Mouse (Mus musculus) forebrain, embryonic 15.5 days (tissue): ENCODE measurements around the gene Foxb1. TPM values are rescaled to one million over a fixed set of nuclear protein-coding genes. Genes with fewer than 3 reads are reported as not detected.

Source experiments
- ATAC-seq: fragments of 200-750 bp; cut with Nextera tagmentation; replicated peaks from 2 replicates; pipeline ENCODE4 v1.8.0; 2017; ENCODE audit warnings: mild to moderate bottlenecking, moderate TSS enrichment, moderate library complexity
- H3K27ac ChIP-seq: fragments of 300-500 bp; sonication (generic); replicated peaks from 2 replicates; pipeline ENCODE4 v1.5.1; 2015; ENCODE audit warnings: mild to moderate bottlenecking, inconsistent platforms
- H3K27me3 ChIP-seq: fragments of 300-500 bp; sonication (generic); 2 replicates; pipeline ENCODE4 v1.6.1; 2015; ENCODE audit warnings: inconsistent platforms
- H3K36me3 ChIP-seq: fragments of 300-500 bp; sonication (generic); 2 replicates; pipeline ENCODE4 v1.6.1; 2015; ENCODE audit warnings: mild to moderate bottlenecking, inconsistent platforms
- H3K4me1 ChIP-seq: fragments of 300-500 bp; sonication (generic); 2 replicates; pipeline ENCODE4 v1.6.1; 2015; ENCODE audit warnings: inconsistent platforms
- H3K4me2 ChIP-seq: fragments of 300-500 bp; sonication (generic); replicated peaks from 2 replicates; pipeline ENCODE4 v1.6.1; 2015; ENCODE audit warnings: mild to moderate bottlenecking, inconsistent platforms
- H3K4me3 ChIP-seq: fragments of 300-500 bp; sonication (generic); 2 replicates; pipeline ENCODE4 v1.5.1; 2015; ENCODE audit warnings: mild to moderate bottlenecking, inconsistent platforms
- H3K9ac ChIP-seq: fragments of 300-500 bp; sonication (generic); replicated peaks from 2 replicates; pipeline ENCODE4 v1.6.1; 2015; ENCODE audit warnings: mild to moderate bottlenecking, inconsistent platforms
- H3K9me3 ChIP-seq: fragments of 300-500 bp; sonication (generic); 2 replicates; pipeline ENCODE4 v1.6.1; 2016; ENCODE audit warnings: inconsistent platforms
- WGBS: fragments of 180-500 bp; shearing (Covaris S2); methylation state at CpG from one replicate; pipeline ENCODE4 v1.1.7; 2015; ENCODE audit warnings: mixed read lengths; 5-methylcytosine and 5-hydroxymethylcytosine counted together
- polyA plus RNA-seq: library from polyadenylated mRNA; unstranded; fragments of >200 nt; fragmentation: Nextera tagmentation; extraction: Ambion mirVana; gene quantifications from 2 replicates; pipeline ENCODE4 v1.2.1, GENCODE M21; 2015

Gene Foxb1
- polyA plus RNA-seq = 0.98 and 1.0 TPM in 2 replicates

DNA sequence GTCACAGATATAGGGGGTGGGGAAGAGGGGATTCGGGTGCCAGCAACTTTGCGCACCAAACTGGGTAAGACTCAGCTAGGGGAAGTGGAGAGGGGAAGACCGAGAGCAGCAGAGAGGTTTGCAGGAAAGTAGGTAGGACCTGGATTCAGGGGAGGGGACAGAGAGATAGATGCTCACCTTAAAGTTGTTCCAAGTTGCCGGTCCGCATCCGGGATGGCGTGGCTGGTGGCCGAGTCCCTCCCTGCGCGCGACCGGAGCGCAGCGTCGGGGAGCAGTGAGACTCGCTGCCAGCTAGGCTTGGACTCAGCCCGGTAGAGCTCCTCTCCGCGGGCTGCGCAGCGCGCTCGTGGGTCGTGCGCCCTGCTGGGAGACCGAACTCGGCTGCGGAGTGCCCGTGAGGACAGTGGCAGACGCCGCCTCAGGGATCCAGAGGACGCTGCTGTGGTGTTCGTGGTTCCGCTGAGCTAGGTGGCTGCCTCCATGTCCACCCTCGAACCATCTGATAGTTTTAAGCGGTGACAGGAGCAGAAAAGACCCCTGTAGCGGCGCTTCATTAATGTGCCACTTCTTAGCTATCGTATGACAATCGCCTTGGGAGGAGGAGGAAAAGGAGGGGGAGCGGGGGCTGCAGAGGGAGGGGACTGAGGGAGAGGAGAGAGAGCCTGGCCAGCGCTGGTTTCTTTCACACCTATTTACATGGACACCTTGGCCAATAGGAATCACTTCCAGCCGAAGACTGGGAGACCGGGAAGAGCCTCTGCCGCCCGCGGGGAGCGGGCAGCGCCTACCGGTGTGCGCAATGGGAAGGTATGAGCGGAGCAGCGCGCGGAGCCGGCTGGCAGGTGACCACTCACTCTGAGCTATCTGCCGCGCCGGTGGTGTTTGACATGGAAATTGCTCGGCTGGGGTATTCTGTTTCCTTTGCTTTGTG is at the start of gene Foxb1:
Foxb1 (minus strand) TSS at position 570 of the 931 bp plus-strand sequence.
- no peak within 1 kb of the TSS for H3K9ac ChIP-seq
- peaks cover 95% of the 10 kb centered on the region for H3K27me3 ChIP-seq
- no peaks in the 10 kb centered on the region for H3K9me3 ChIP-seq
- H3K4me3 ChIP-seq = peak within 1 kb of the TSS; percentile 14
- peak within 1 kb of the TSS; percentile 16; the same call in 1 of the 2 replicates for H3K4me2 ChIP-seq
- H3K36me3 ChIP-seq = no peaks in the 10 kb centered on the region
- ATAC-seq = no peak
- peaks cover 21% of the 10 kb centered on the region for H3K4me1 ChIP-seq
- WGBS = under 1% methylated on average over 60 of the region's 60 CpGs
- H3K27ac ChIP-seq = no peak within 1 kb of the TSS

DNA sequence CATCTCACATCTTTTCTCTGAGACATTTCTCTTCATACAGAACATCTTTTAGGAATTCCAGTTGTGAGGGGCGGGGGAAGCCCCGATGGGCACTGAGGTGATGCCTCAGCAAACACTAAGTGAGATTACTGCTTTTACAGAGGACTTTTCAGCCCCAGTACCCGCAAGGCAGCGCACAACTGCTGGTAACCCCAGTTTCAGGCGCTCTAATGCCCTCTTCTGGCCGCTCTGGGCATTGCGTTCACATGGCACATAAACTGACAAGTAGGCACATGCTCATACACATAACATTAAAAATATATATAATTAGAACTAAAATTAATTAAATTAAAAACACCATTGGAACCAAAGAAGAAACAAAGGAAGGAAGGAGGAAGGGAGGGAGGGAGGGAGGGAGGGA is 29.8 kb upstream of the Foxb1 start:
- H3K4me2 ChIP-seq = no peak overlapping the region
- 53% methylated on average over 7 of the region's 7 CpGs for WGBS

DNA sequence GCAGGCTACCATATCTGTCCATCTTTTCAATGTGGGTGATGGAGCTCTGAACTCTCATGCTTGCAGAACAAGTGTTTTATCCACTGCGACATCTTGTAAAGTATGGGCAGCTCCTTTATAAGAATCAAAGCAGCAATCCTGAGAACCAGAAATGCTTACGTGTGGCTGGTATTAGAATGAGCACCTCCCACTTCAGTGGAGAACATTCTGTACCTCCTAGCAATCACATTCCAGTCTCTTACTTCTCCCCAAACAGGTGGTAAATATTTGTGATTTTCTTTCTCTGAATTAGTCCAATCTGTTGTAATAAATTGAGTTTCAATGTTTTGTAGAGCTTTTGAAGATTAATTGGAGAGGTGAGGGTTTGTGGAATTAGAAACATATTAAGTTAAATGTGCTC is 19.3 kb upstream of the Foxb1 start:
- WGBS = 78% methylated on average over 2 of the region's 2 CpGs
- H3K9ac ChIP-seq = no peak overlapping the region
- ATAC-seq = no peak
- H3K4me3 ChIP-seq = no peak overlapping the region
- H3K9me3 ChIP-seq = no peaks in the 10 kb centered on the region
- H3K4me1 ChIP-seq = no peaks in the 10 kb centered on the region
- no peaks in the 10 kb centered on the region for H3K36me3 ChIP-seq
- H3K27me3 ChIP-seq = peaks cover 52% of the 10 kb centered on the region
- H3K27ac ChIP-seq = no peak overlapping the region
- no peak overlapping the region for H3K4me2 ChIP-seq

More for the DNA sequence above, 29.8 kb upstream of the Foxb1 start:
- no peaks in the 10 kb centered on the region for H3K36me3 ChIP-seq
- no peak overlapping the region for H3K9ac ChIP-seq
- no peaks in the 10 kb centered on the region for H3K27me3 ChIP-seq
- H3K4me3 ChIP-seq = no peak overlapping the region
- no peak overlapping the region for H3K27ac ChIP-seq
- ATAC-seq = no peak
- H3K9me3 ChIP-seq = no peaks in the 10 kb centered on the region
- H3K4me1 ChIP-seq = no peaks in the 10 kb centered on the region

DNA sequence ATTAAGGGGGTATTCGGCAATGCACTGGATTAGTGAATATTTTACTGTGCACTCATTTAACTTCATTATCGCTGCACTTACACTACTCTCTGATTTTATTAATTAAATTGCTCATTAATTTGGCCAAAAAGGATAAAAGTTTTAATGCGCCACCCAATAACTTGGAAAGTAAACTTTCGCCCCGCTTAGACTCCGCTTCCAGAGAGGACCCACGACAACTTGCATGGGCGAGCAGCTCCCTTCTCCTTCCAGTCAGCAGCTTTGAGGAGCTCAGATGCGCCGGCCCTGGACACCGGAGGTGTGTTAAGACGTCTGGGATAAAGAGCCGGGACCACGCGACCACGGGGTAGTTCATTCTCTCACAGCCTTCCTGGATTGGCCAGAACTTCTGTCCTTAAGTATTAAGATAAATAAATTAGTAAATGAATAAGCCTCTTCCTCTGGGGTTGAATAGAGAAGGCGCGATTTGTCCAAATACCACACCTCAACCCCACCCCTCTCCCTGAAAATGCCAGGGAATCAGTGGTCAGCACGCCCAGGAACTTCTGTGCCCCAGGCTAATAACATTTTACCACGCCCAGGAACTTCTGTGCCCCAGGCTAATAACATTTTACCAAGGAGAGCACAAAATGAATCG is 9.3 kb upstream of the Foxb1 start:
- Histone ChIP-seq H3K27me3 (peaks cover 96% of the 10 kb centered on the region), H3K9ac (no peak overlapping the region), H3K9me3 (no peaks in the 10 kb centered on the region), H3K36me3 (no peaks in the 10 kb centered on the region), H3K4me3 (no peak overlapping the region), H3K4me2 (no peak overlapping the region), H3K4me1 (peaks cover 15% of the 10 kb centered on the region), H3K27ac (no peak overlapping the region)
- 2% methylated on average over 21 of the region's 21 CpGs for WGBS
- ATAC-seq = peak; percentile 41; the same call in 1 of the 2 replicates

DNA sequence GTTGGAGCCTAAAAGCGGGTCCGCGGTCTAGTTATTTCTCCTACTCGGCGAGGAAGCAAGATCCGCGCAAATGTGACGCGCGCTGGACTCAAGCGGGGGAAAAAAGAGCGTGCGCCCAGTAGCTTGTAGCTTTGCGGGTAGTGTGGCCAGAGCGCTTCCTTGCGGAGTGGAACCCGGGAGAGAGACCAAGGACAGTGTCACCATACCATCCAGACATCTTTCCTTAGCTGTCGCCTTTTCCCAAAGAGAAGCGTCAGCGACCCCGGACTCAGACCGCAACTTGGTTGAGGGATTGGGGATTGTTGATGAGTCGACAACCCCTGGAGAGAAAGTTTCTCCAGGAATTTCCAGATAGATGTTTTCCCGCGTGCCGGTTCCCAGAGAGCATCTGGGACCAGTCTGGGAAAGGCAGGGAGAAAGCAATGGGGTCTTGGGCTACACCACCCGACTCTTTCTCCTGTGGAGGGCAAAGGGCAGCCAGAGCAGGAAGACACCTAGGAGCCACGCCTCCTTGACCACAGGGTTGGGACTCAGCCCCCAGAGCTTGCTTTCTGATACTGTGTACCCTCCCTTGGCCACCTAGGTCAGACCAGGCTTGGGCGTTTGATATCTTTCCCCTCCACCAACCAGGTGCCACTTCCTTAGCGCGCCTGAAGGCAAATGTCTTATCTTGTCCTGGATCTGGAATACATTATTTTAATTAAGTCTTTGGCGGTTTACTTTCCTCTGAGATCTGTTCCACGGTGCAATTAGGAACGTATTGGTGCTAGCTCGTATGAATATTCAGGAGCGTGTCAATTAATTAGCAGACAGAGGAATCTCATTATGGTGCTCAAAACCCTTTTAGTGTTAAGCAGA is 8.6 kb upstream of the Foxb1 start:
- under 1% methylated on average over 36 of the region's 36 CpGs for WGBS
- Histone ChIP-seq H3K4me3 (no peak overlapping the region), H3K4me1 (peaks cover 18% of the 10 kb centered on the region), H3K4me2 (no peak overlapping the region), H3K36me3 (no peaks in the 10 kb centered on the region), H3K27ac (no peak overlapping the region), H3K27me3 (peaks cover 97% of the 10 kb centered on the region), H3K9ac (no peak overlapping the region), H3K9me3 (no peaks in the 10 kb centered on the region)
- peak; percentile 69 for ATAC-seq

DNA sequence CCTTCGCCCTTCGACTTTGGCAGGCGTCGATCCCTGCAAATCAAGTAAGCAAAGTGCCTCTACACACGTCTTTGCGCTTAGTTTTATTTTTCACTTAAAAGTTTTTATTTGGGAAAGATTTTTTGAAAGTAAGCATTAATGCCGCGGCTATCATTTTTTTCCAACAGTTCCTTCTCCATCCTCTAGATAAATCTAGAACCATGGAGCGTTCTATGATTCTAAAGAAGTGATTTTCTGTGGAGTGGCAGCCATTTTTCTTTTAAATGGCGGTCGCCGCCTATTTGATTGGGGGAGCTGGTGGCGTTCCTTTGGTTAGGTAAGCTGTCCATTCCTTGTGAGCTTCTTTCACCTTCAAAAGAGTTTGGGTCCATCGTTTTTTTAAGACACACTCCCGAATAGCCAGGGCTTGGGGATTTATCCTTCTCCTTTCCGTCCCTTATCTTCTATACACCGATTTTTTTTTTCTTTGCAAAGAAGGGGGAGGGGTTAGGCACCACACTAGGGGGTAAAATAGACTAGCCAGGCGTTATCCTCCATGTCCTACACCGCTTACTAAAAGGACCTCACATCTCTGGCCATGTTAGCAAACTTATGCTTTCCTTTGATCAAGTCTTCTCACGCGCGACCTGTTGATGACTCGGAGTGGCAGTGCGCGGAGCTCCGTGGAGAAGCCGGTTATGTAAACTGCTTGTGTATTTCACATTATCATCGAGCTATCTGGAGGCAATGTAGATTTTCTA is 7.6 kb upstream of the Foxb1 start:
- H3K9ac ChIP-seq = no peak overlapping the region
- ATAC-seq = no peak
- H3K36me3 ChIP-seq = no peaks in the 10 kb centered on the region
- no peak overlapping the region for H3K4me2 ChIP-seq
- H3K4me1 ChIP-seq = peaks cover 18% of the 10 kb centered on the region
- H3K27me3 ChIP-seq = peaks cover 97% of the 10 kb centered on the region
- H3K9me3 ChIP-seq = no peaks in the 10 kb centered on the region
- no peak overlapping the region for H3K4me3 ChIP-seq
- WGBS = under 1% methylated on average over 28 of the region's 28 CpGs
- no peak overlapping the region for H3K27ac ChIP-seq

DNA sequence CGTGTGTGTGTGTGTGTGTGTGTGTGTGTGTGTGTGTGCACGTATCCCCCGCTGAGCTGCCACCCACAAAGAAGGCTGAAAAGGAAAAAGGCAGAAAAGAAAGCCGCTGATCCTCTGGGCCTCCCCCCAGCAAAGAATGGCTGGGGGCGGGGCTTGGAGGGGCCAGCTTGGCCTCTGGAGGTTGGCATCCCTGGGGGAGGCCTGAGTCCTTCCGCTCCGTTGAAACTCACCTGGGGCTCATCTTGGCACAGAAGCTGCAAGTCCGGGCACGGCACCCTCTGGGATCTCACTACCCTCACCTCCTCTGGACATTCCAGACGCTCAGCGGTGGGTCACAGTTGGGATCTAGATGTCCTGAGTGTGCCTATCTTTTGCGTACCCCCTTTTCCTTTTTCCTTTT is 6.7 kb upstream of the Foxb1 start:
- H3K36me3 ChIP-seq = no peaks in the 10 kb centered on the region
- 0% methylated on average over 9 of the region's 12 CpGs for WGBS
- H3K9ac ChIP-seq = no peak overlapping the region
- no peak overlapping the region for H3K4me3 ChIP-seq
- ATAC-seq = no peak
- H3K9me3 ChIP-seq = no peaks in the 10 kb centered on the region
- H3K4me2 ChIP-seq = no peak overlapping the region
- H3K27me3 ChIP-seq = peaks cover 95% of the 10 kb centered on the region
- H3K4me1 ChIP-seq = peaks cover 23% of the 10 kb centered on the region
- H3K27ac ChIP-seq = no peak overlapping the region

DNA sequence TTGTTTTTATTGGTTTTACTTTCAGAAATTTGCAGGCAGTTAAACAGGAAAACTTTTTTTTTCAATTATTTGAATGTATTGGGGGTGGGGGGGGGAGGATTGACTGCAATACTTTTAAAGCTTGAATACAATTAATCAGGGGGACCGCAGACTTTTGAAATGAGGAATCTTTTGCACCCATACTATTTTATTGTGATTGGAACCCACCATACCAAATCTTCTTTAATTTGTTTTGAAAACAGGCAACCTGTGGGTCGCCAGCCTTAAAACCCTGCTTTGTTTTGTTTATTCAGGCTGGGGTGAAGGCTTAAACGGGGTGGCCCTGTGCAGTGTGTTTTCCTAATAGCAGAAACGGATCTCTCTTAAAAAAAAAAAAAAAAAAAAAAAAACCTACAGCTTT is 6.2 kb upstream of the Foxb1 start:
- WGBS = under 1% methylated on average over 4 of the region's 4 CpGs
- Histone ChIP-seq H3K27ac (no peak overlapping the region), H3K4me3 (no peak overlapping the region), H3K27me3 (peaks cover 95% of the 10 kb centered on the region), H3K9ac (no peak overlapping the region), H3K4me2 (no peak overlapping the region), H3K36me3 (no peaks in the 10 kb centered on the region), H3K4me1 (peaks cover 23% of the 10 kb centered on the region), H3K9me3 (no peaks in the 10 kb centered on the region)
- ATAC-seq = no peak

DNA sequence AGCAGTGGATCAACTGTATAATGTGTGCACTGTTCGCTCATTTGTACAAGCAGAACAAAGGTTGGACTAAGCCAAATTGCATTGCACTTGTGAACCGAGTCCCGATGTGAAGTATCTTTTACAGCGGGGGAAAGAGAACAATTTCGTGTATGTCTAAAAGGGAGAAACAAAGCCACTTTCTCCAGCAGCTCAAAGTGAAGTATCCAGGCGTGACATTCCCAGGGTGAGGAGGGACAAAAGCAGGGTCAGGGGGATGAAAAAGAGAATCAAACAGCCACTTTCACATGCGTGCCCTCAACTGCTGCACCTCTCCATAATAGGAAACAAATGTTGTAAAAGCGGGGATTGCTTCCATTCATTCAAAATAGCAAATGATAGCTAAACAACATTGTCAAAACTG is 5.6 kb upstream of the Foxb1 start:
- Histone ChIP-seq H3K27ac (no peak overlapping the region), H3K9ac (no peak overlapping the region), H3K36me3 (no peaks in the 10 kb centered on the region), H3K4me3 (no peak overlapping the region), H3K9me3 (no peaks in the 10 kb centered on the region), H3K4me1 (peaks cover 23% of the 10 kb centered on the region), H3K27me3 (peaks cover 95% of the 10 kb centered on the region), H3K4me2 (no peak overlapping the region)
- no peak for ATAC-seq
- WGBS = 0% methylated on average over 8 of the region's 8 CpGs

DNA sequence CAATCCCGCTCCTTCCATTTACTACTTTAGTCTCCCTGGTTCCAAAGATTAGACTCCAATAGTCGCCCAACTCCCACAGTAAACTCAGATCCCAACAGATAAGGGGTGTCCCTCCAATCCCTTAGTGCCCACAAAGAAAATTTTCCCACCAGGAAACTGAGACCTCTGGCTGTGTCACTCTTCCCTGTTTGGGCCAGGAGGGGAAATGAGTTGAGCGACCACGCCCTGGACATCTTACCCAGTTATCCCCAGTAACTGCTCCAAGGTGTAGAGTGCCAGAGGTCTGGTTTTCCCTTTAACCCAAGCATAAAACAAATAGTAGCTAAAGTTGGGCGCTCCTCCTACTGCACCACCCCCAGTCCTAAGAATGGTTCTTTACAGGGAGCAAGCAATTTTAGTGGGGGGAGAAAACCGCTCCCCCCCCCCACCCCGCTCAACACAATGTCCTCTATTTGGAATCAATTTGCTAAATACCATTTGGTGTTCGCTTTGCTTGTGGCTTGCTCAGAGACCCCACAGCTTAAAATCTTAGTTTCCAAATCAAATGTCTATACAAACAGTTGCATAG is 4.8 kb upstream of the Foxb1 start:
- no peaks in the 10 kb centered on the region for H3K9me3 ChIP-seq
- peaks cover 95% of the 10 kb centered on the region for H3K27me3 ChIP-seq
- 2% methylated on average over 8 of the region's 8 CpGs for WGBS
- ATAC-seq = no peak
- no peak overlapping the region for H3K9ac ChIP-seq
- H3K36me3 ChIP-seq = no peaks in the 10 kb centered on the region
- H3K4me3 ChIP-seq = no peak overlapping the region
- H3K4me2 ChIP-seq = no peak overlapping the region
- peaks cover 24% of the 10 kb centered on the region for H3K4me1 ChIP-seq
- no peak overlapping the region for H3K27ac ChIP-seq
